Mouse (Mus musculus) bone marrow, adult 2 months (tissue): ENCODE data around the gene Efna2.

Source experiments
- CTCF ChIP-seq: fragments of 200-500 bp; IDR thresholded peaks from 2 replicates; pipeline ENCODE4 v1.5.1; 2011; ENCODE audit warnings: low read length, control low read depth; ENCODE audit not compliant: control insufficient read depth, insufficient read depth
- POLR2A ChIP-seq: fragments of 200-500 bp; IDR thresholded peaks from 2 replicates; pipeline ENCODE4 v1.6.1; 2011; ENCODE audit warnings: low read depth, mild to moderate bottlenecking, control low read depth, low read length, borderline replicate concordance; ENCODE audit not compliant: control insufficient read depth

- TF ChIP-seq CTCF (no peak), POLR2A (no peak)
Measured at GRCm38 (mm10) chr10:80188453-80189024, 9.3 kb downstream of the Efna2 start.
